Mouse (Mus musculus): ENCODE measurements at regions not wholly inside any gene's neighbourhood (a gene's known extent, or its start where the extent isn't known, plus 50 kb on each side); places are given as distances from the start of the nearest gene placed in this dataset.

- TF ChIP-seq CTCF (IDR thresholded peaks at IDR 0.05; ENCODE audit: extremely low read depth, insufficient read depth, low read length) (peak; percentile 44), POLR2A (IDR thresholded peaks at IDR 0.05; ENCODE audit: extremely low read depth, insufficient read depth, low read length) (no peak)
Observed at GRCm38 (mm10) chr17:58587946-58588345, 403.2 kb downstream of the Pdzph1 start.

Measured in cortical plate, adult 2 months (tissue).